Mouse (Mus musculus) MEL (cell line): ENCODE measurements at regions not wholly inside any gene's neighbourhood (a gene's known extent, or its start where the extent isn't known, plus 50 kb on each side); places are given as distances from the start of the nearest gene placed in this dataset.

Source experiments
- DNase-seq: peaks from one replicate; pipeline ENCODE4 v3.0.0; 2011; ENCODE audit warnings: low read depth, low spot score
- H3K27ac ChIP-seq: 2 replicates; pipeline ENCODE4 v1.5.1; 2012; ENCODE audit warnings: low read depth, mild to moderate bottlenecking, control low read depth, low read length, moderate library complexity; ENCODE audit not compliant: control insufficient read depth
- H3K27me3 ChIP-seq, 2 experiments: fragments of 150-350 bp in 1 of 2; sonication (generic) in 1 of 2; 2 replicates each; pipeline ENCODE4 v1.6.1; 2012; ENCODE audit warnings: low read length in 2 of 2, mild to moderate bottlenecking in 2 of 2, improper control_type of control experiment in 1 of 2, moderate library complexity in 1 of 2; ENCODE audit not compliant: insufficient read depth in 2 of 2, control insufficient read depth in 1 of 2
- H3K36me3 ChIP-seq, 2 experiments: 2 replicates each; pipeline ENCODE4 v1.6.1; 2012 to 2014; ENCODE audit warnings: low read length in 2 of 2, improper control_type of control experiment in 1 of 2, inconsistent platforms in 1 of 2, mild to moderate bottlenecking in 1 of 2; ENCODE audit not compliant: insufficient read depth in 2 of 2, control insufficient read depth in 1 of 2
- H3K4me1 ChIP-seq, 2 experiments: fragments of 150-350 bp in 1 of 2; sonication (generic) in 1 of 2; 2 replicates each; pipeline ENCODE4 v1.6.1; 2012; ENCODE audit warnings: low read length in 2 of 2, improper control_type of control experiment in 1 of 2, mild to moderate bottlenecking in 1 of 2; ENCODE audit not compliant: insufficient read depth in 2 of 2, control insufficient read depth in 1 of 2
- H3K4me3 ChIP-seq, 2 experiments: fragments of 150-350 bp in 1 of 2; sonication (generic) in 1 of 2; 2 replicates each; pipeline ENCODE4 v1.5.1; 2012; ENCODE audit warnings: low read depth in 2 of 2, low read length in 2 of 2, mild to moderate bottlenecking in 2 of 2, moderate library complexity in 2 of 2, control low read depth in 1 of 2, improper control_type of control experiment in 1 of 2; ENCODE audit not compliant: control insufficient read depth in 1 of 2, insufficient read depth in 1 of 2
- H3K79me2 ChIP-seq: 2 replicates; pipeline ENCODE4 v1.6.1; 2012; ENCODE audit warnings: mild to moderate bottlenecking, low read length, moderate library complexity; ENCODE audit not compliant: control insufficient read depth, poor library complexity, insufficient read depth
- H3K9ac ChIP-seq: 2 replicates; pipeline ENCODE4 v1.6.1; 2012; ENCODE audit warnings: low read depth, mild to moderate bottlenecking, control low read depth, low read length, moderate library complexity; ENCODE audit not compliant: control insufficient read depth, poor library complexity, severe bottlenecking
- H3K9me3 ChIP-seq: fragments of 150-350 bp; sonication (generic); replicated peaks from 2 replicates; pipeline ENCODE4 v1.6.1; 2012; ENCODE audit warnings: mild to moderate bottlenecking, low read length, improper control_type of control experiment, moderate library complexity; ENCODE audit not compliant: insufficient read depth
- BHLHE40 ChIP-seq: IDR thresholded peaks from 2 replicates; pipeline ENCODE4 v1.6.1; 2012; ENCODE audit warnings: low read depth, mild to moderate bottlenecking, inconsistent platforms, low read length, improper control_type of control experiment, borderline replicate concordance
- CHD1 ChIP-seq: IDR thresholded peaks from 2 replicates; pipeline ENCODE4 v1.6.1; 2012; ENCODE audit warnings: low read depth, mild to moderate bottlenecking, inconsistent platforms, low read length, improper control_type of control experiment
- E2F4 ChIP-seq: IDR thresholded peaks from 2 replicates; pipeline ENCODE4 v1.6.1; 2011; ENCODE audit warnings: low read depth, low read length, improper control_type of control experiment, borderline replicate concordance
- ELF1 ChIP-seq: IDR thresholded peaks from 2 replicates; pipeline ENCODE4 v1.6.1; 2014; ENCODE audit warnings: low read depth, mild to moderate bottlenecking, inconsistent platforms, low read length, improper control_type of control experiment, moderate library complexity
- GABPA ChIP-seq: IDR thresholded peaks from 2 replicates; pipeline ENCODE4 v1.6.1; 2012; ENCODE audit warnings: low read depth, mild to moderate bottlenecking, inconsistent platforms, low read length, improper control_type of control experiment, moderate library complexity
- MAX ChIP-seq: IDR thresholded peaks from 2 replicates; pipeline ENCODE4 v1.6.1; 2011; ENCODE audit warnings: low read length, improper control_type of control experiment
- MXI1 ChIP-seq: IDR thresholded peaks from 2 replicates; pipeline ENCODE4 v1.6.1; 2011; ENCODE audit warnings: mild to moderate bottlenecking, low read depth, low read length, improper control_type of control experiment
- NELFE ChIP-seq: IDR thresholded peaks from 2 replicates; pipeline ENCODE4 v1.6.1; 2011; ENCODE audit warnings: low read depth, low read length, improper control_type of control experiment
- NRF1 ChIP-seq: IDR thresholded peaks from 2 replicates; pipeline ENCODE4 v1.6.1; 2014; ENCODE audit warnings: low read depth, mild to moderate bottlenecking, inconsistent platforms, low read length, improper control_type of control experiment, moderate library complexity; ENCODE audit not compliant: poor library complexity, insufficient read depth, severe bottlenecking
- RCOR1 ChIP-seq: IDR thresholded peaks from 2 replicates; pipeline ENCODE4 v1.6.1; 2012; ENCODE audit warnings: low read depth, mild to moderate bottlenecking, inconsistent platforms, low read length, improper control_type of control experiment
- SIN3A ChIP-seq: IDR thresholded peaks from 2 replicates; pipeline ENCODE4 v1.6.1; 2012; ENCODE audit warnings: low read length, improper control_type of control experiment, inconsistent platforms
- SMC3 ChIP-seq: IDR thresholded peaks from 2 replicates; pipeline ENCODE4 v1.6.1; 2011; ENCODE audit warnings: low read depth, low read length, improper control_type of control experiment
- TBP ChIP-seq: IDR thresholded peaks from 2 replicates; pipeline ENCODE4 v1.8.0; 2011; ENCODE audit warnings: low read depth, low read length, improper control_type of control experiment
- USF1 ChIP-seq: IDR thresholded peaks from 2 replicates; pipeline ENCODE4 v1.6.1; 2014; ENCODE audit warnings: low read depth, mild to moderate bottlenecking, inconsistent platforms, low read length, improper control_type of control experiment, moderate library complexity
- USF2 ChIP-seq, 2 experiments: IDR thresholded peaks; 2 replicates each; pipeline ENCODE4 v1.6.1; 2011 to 2012; ENCODE audit warnings: improper control_type of control experiment in 2 of 2, low read length in 2 of 2, borderline replicate concordance in 1 of 2, inconsistent platforms in 1 of 2, low read depth in 1 of 2, mild to moderate bottlenecking in 1 of 2; ENCODE audit not compliant: insufficient read depth in 1 of 2
- ZKSCAN1 ChIP-seq: IDR thresholded peaks from 2 replicates; pipeline ENCODE4 v1.6.1; 2012; ENCODE audit warnings: low read depth, mild to moderate bottlenecking, inconsistent platforms, low read length, improper control_type of control experiment, moderate library complexity
- ZMIZ1 ChIP-seq: IDR thresholded peaks from 2 replicates; pipeline ENCODE4 v1.6.1; 2012; ENCODE audit warnings: low read depth, mild to moderate bottlenecking, inconsistent platforms, low read length, improper control_type of control experiment, moderate library complexity

- Histone ChIP-seq H3K4me1 (no peaks in the 10 kb centered on the region), H3K9me3 (no peaks in the 10 kb centered on the region), H3K36me3 (no peaks in the 10 kb centered on the region), H3K4me3 (no peak overlapping the region), H3K79me2 (no peaks in the 10 kb centered on the region), H3K27me3 (no peaks in the 10 kb centered on the region), H3K27ac (no peak overlapping the region), H3K9ac (no peak overlapping the region)
- no peak for TF ChIP-seq ZMIZ1
- no peak for TF ChIP-seq CHD1
- TF ChIP-seq TBP, result no peak
- TF ChIP-seq NRF1, result no peak
- TF ChIP-seq USF2 (IDR thresholded peaks at IDR 0.05; ENCODE audit: borderline replicate concordance in 1 of 2, insufficient read depth in 1 of 2, low read depth in 1 of 2, low read length in 2 of 2), result no peak
- no peak for TF ChIP-seq BHLHE40
- no peak for TF ChIP-seq E2F4
- no peak for TF ChIP-seq SIN3A
- DNase-seq, result no peak
These were observed 198.2 kb upstream of the Ppp2r2d start for GRCm38 (mm10) chr7:138647636-138648035.

GRCm38 (mm10) chr7:138640492-138641165 lies 205.2 kb upstream of the Ppp2r2d start:
- no peaks in the 10 kb centered on the region for H3K27me3 ChIP-seq
- TF ChIP-seq MXI1 (no peak), NELFE (no peak), RCOR1 (no peak), SMC3 (no peak), USF1 (no peak), ELF1 (no peak), BHLHE40 (no peak), ZMIZ1 (no peak), MAX (no peak), GABPA (no peak), NRF1 (no peak), ZKSCAN1 (no peak)
- TF ChIP-seq, all 39 proteins: peak for 0
- no peaks in the 10 kb centered on the region for H3K79me2 ChIP-seq
- DNase-seq, result no peak
- no peaks in the 10 kb centered on the region for H3K9me3 ChIP-seq
- no peak overlapping the region for H3K4me3 ChIP-seq
- no peaks in the 10 kb centered on the region for H3K36me3 ChIP-seq
- H3K27ac ChIP-seq, result no peak overlapping the region
- H3K9ac ChIP-seq, result no peak overlapping the region
- H3K4me1 ChIP-seq, result no peaks in the 10 kb centered on the region
